Mouse (Mus musculus) cerebral cortex, adult 2 months (tissue): ENCODE measurements around the gene Bmpr2.

ENCODE experiments used
- WGBS: fragments of 180-500 bp; shearing (Covaris S2); methylation state at CpG from one replicate; pipeline ENCODE4 v1.1.7; 2018; 5-methylcytosine and 5-hydroxymethylcytosine counted together

The Bmpr2 gene

GRCm38 (mm10) chr1:59901082-59901876, 138.1 kb downstream of the Bmpr2 start:
- WGBS = 97% methylated on average over 5 of the region's 5 CpGs

- 47% methylated on average over 3 of the region's 3 CpGs for WGBS
Measured at GRCm38 (mm10) chr1:59902634-59903033, 139.4 kb downstream of the Bmpr2 start.

GRCm38 (mm10) chr1:59904630-59905295, 141.6 kb downstream of the Bmpr2 start:
- 95% methylated on average over 6 of the region's 6 CpGs for WGBS

- WGBS = 76% methylated on average over 2 of the region's 2 CpGs
Measured at GRCm38 (mm10) chr1:59905916-59906315, 142.7 kb downstream of the Bmpr2 start.

GRCm38 (mm10) chr1:59906819-59907521, 143.8 kb downstream of the Bmpr2 start:
- 81% methylated on average over 13 of the region's 13 CpGs for WGBS

GRCm38 (mm10) chr1:59907700-59908099, 144.5 kb downstream of the Bmpr2 start:
- WGBS = 23% methylated on average over 2 of the region's 2 CpGs

- 90% methylated on average over 1 of the region's 1 CpGs for WGBS
Measured at GRCm38 (mm10) chr1:59910941-59911340, 147.7 kb downstream of the Bmpr2 start.

GRCm38 (mm10) chr1:59912413-59913157, 149.4 kb downstream of the Bmpr2 start, which contains the start of gene Fam117b:
Gene Fam117b, plus strand, starts transcription at chr1:59913006.
- WGBS = 2% methylated on average over 66 of the region's 72 CpGs

- under 1% methylated on average over 98 of the region's 98 CpGs for WGBS
Measured at GRCm38 (mm10) chr1:59913195-59913868, 150.1 kb downstream of the Bmpr2 start.

GRCm38 (mm10) chr1:59913869-59914225, 150.6 kb downstream of the Bmpr2 start:
- 1% methylated on average over 12 of the region's 12 CpGs for WGBS

GRCm38 (mm10) chr1:59914799-59915198, 151.6 kb downstream of the Bmpr2 start:
- 20% methylated on average over 3 of the region's 3 CpGs for WGBS

GRCm38 (mm10) chr1:59915843-59916610, 152.8 kb downstream of the Bmpr2 start:
- 40% methylated on average over 10 of the region's 10 CpGs for WGBS

GRCm38 (mm10) chr1:59917401-59917800, 154.2 kb downstream of the Bmpr2 start:
- WGBS = 79% methylated on average over 3 of the region's 3 CpGs

GRCm38 (mm10) chr1:59923201-59923600, 160.0 kb downstream of the Bmpr2 start:
- WGBS = 45% methylated on average over 1 of the region's 1 CpGs

GRCm38 (mm10) chr1:59923673-59924072, 160.5 kb downstream of the Bmpr2 start:
- WGBS = 93% methylated on average over 1 of the region's 1 CpGs

GRCm38 (mm10) chr1:59924411-59924810, 161.2 kb downstream of the Bmpr2 start:
- 96% methylated on average over 2 of the region's 2 CpGs for WGBS

GRCm38 (mm10) chr1:59926021-59926672, 162.9 kb downstream of the Bmpr2 start:
- 98% methylated on average over 3 of the region's 3 CpGs for WGBS

GRCm38 (mm10) chr1:59927131-59927680, 164.0 kb downstream of the Bmpr2 start:
- 70% methylated on average over 2 of the region's 2 CpGs for WGBS
